Comparison of ENCODE assay signal across 18 mouse cellular contexts in genomic region chr9:72846160-72846559, GRCm38 (mm10). TPM values are rescaled to one million over a fixed set of nuclear protein-coding genes. Genes with fewer than 3 reads are reported as not detected.
A peak's percentile ranks its signal among the peaks of the same experiment; 100 is the strongest.
DNase-seq lines count a peak whose midpoint lies in the region; ATAC-seq lines count a peak whose summit lies in the region.
"Had no signal": no experiment of that assay in that cellular context is flagged by ENCODE, and none has a peak within 500 bp of the region (broad histone marks: within the 10 kb centered on the region; RNA-seq: fewer than 3 reads in every experiment).

No protein-coding gene starts in this region.

- ATAC-seq in kidney, embryonic 16.5 days (ENCODE audit: low FRiP score, low TSS enrichment) = peak; percentile 54; the same call in 1 of the 2 replicates
- no peak for ATAC-seq in kidney, embryonic 14.5 days (ENCODE audit: low FRiP score, low TSS enrichment)
- ATAC-seq: lung, postnatal 0 days; midbrain, embryonic 16.5 days had no signal

- DNase-seq in adrenal gland, adult (ENCODE audit: inconsistent age in 2 of 2, low spot score in 1 of 2) = peak; percentile 78 to 79
- no peak for DNase-seq in adrenal gland, postnatal 4 days (ENCODE audit: low spot score in 2 of 2)
- DNase-seq in adrenal gland, adult 2 months = peak; percentile 72
- DNase-seq in fibroblast of lung, adult 2 months (ENCODE audit: low read depth) = peak; percentile 39
- DNase-seq in c-Kit-positive CD71-positive TER-119-positive erythroid progenitor cells, embryonic 14.5 days (ENCODE audit: low spot score) = no peak
- no peak for DNase-seq in left cerebral cortex, postnatal 4 days
- DNase-seq: gastrocnemius, adult 2 months; right cerebral cortex, adult 18-20 months; thymus, adult 2 months had no signal

- H3K4me2 ChIP-seq in kidney, embryonic 16.5 days (replicated peaks; ENCODE audit: low read depth, low read length) = no peak overlapping the region
- no peak overlapping the region for H3K4me2 ChIP-seq in kidney, embryonic 14.5 days (replicated peaks; ENCODE audit: low read depth, low read length)
- H3K4me2 ChIP-seq: limb, embryonic 13.5 days; liver, embryonic 15.5 days had no signal

- H3K9me3 ChIP-seq in kidney, embryonic 16.5 days (ENCODE audit: low read length) = no peaks in the 10 kb centered on the region
- H3K9me3 ChIP-seq in kidney, embryonic 14.5 days (ENCODE audit: control insufficient read depth, low read length) = no peaks in the 10 kb centered on the region
- H3K9me3 ChIP-seq: limb, embryonic 13.5 days; liver, embryonic 15.5 days had no signal

- H3K9ac ChIP-seq in kidney, embryonic 16.5 days (replicated peaks; ENCODE audit: low read length) = no peak overlapping the region
- H3K9ac ChIP-seq in kidney, embryonic 14.5 days (ENCODE audit: low read depth, low read length) = no peak overlapping the region
- H3K9ac ChIP-seq: limb, embryonic 13.5 days; liver, embryonic 15.5 days had no signal

- H3K27ac ChIP-seq in kidney, embryonic 16.5 days (ENCODE audit: low read length) = no peak overlapping the region
- H3K27ac ChIP-seq in kidney, embryonic 14.5 days (ENCODE audit: low read depth, low read length) = no peak overlapping the region
- H3K27ac ChIP-seq: forebrain, embryonic 10.5 days; gastrocnemius, adult 2 months; limb, embryonic 13.5 days; liver, embryonic 15.5 days had no signal

- H3K4me3 ChIP-seq in kidney, embryonic 16.5 days (ENCODE audit: low read length) = no peak overlapping the region
- H3K4me3 ChIP-seq in kidney, embryonic 14.5 days (ENCODE audit: low read length) = no peak overlapping the region
- H3K4me3 ChIP-seq: forebrain, embryonic 10.5 days; gastrocnemius, adult 2 months; limb, embryonic 13.5 days; liver, embryonic 15.5 days; megakaryocyte, embryonic 14.5 days had no signal

- intact Hi-C loops in left cerebral cortex, postnatal 4 days (cut with DNase I) = no loop called here

- H3K36me3 ChIP-seq in kidney, embryonic 16.5 days (ENCODE audit: insufficient read depth, low read length) = peaks cover 11% of the 10 kb centered on the region
- peaks cover 20% of the 10 kb centered on the region; the same call in 1 of the 2 replicates for H3K36me3 ChIP-seq in kidney, embryonic 14.5 days (ENCODE audit: control insufficient read depth, insufficient read depth, low read length)
- H3K36me3 ChIP-seq: limb, embryonic 13.5 days; liver, embryonic 15.5 days had no signal

- 63% methylated on average over 4 of the region's 4 CpGs for WGBS in kidney, embryonic 16.5 days
- 70% methylated on average over 4 of the region's 4 CpGs for WGBS in kidney, embryonic 14.5 days

- H3K27me3 ChIP-seq in kidney, embryonic 16.5 days (ENCODE audit: insufficient read depth, low read length) = no peaks in the 10 kb centered on the region
- no peaks in the 10 kb centered on the region for H3K27me3 ChIP-seq in kidney, embryonic 14.5 days (ENCODE audit: control insufficient read depth, insufficient read depth, low read length)
- H3K27me3 ChIP-seq: limb, embryonic 13.5 days; liver, embryonic 15.5 days had no signal

- no peaks in the 10 kb centered on the region for H3K4me1 ChIP-seq in kidney, embryonic 16.5 days (ENCODE audit: insufficient read depth, low read length)
- H3K4me1 ChIP-seq in kidney, embryonic 14.5 days (ENCODE audit: control insufficient read depth, insufficient read depth, low read length) = no peaks in the 10 kb centered on the region
- H3K4me1 ChIP-seq: forebrain, embryonic 10.5 days; limb, embryonic 13.5 days; liver, embryonic 15.5 days; megakaryocyte, embryonic 14.5 days had no signal

RNA-seq across cellular contexts. Expression of gene Prtg, which starts 39.5 kb away (rescaled TPM):
- 1 to 10 TPM; 1.5 to 2.0 TPM for total RNA-seq in adrenal gland, postnatal 4 days (2021)
- 1.8 and 2.0 TPM in 2 replicates for polyA plus RNA-seq in kidney, embryonic 16.5 days (2015; fragmentation: Nextera tagmentation; extraction: Ambion mirVana)
- polyA plus RNA-seq in kidney, embryonic 14.5 days (2014; fragmentation: Nextera tagmentation; extraction: Ambion mirVana) = 3.4 and 4.6 TPM in 2 replicates
- under 1 TPM; 0.17 to 0.21 TPM for total RNA-seq in adrenal gland, adult 2 months (2021)
- polyA plus RNA-seq in adrenal gland, adult 2 months (2012; rRNA removed) = 0.04 and 0.07 TPM in 2 replicates
- under 1 TPM; 0.48 to 0.52 TPM for total RNA-seq in left cerebral cortex, postnatal 4 days (2021)
- total RNA-seq: hematopoietic stem cell, adult 5-6 weeks had no signal

Comparison
In these comparisons a context has a peak if more than half of its experiments do, and no peak if none do; other contexts are left out.
1. DNase-seq: peak in adrenal gland, adult (2 of 2), adrenal gland, adult 2 months (single experiment) and fibroblast of lung, adult 2 months (single experiment); none in adrenal gland, postnatal 4 days (0 of 2), c-Kit-positive CD71-positive TER-119-positive erythroid progenitor cells, embryonic 14.5 days (single experiment) and left cerebral cortex, postnatal 4 days (single experiment).